Comparison of ENCODE assay signal across 24 mouse cellular contexts in genomic region chr5:150302996-150303395, GRCm38 (mm10).
DNase-seq lines count a peak whose midpoint lies in the region; ATAC-seq and TF ChIP-seq lines count a peak whose summit lies in the region.
"Had no signal": no experiment of that assay in that cellular context is flagged by ENCODE, and none has a peak within 500 bp of the region (broad histone marks: within the 10 kb centered on the region; RNA-seq: fewer than 3 reads in every experiment).

No protein-coding gene starts in this region.

- intact Hi-C loops in gastrocnemius, adult 2 months (cut with DNase I) = no loop called here
- intact Hi-C loops in gastrocnemius, postnatal 36 days (cut with DNase I) = no loop called here

- DNase-seq in cerebellum, adult 2 months = no peak
- DNase-seq in gastrocnemius, adult 2 months = peak; percentile 52
- DNase-seq in gastrocnemius, postnatal 36 days = no peak
- DNase-seq in skeletal muscle tissue, adult 2 months (ENCODE audit: low read depth, low spot score) = peak; percentile 55
- DNase-seq: adrenal gland, adult 8-10 months; adrenal gland, postnatal 25 days; cerebellum, adult 18-20 months; cerebellum, adult 9-11 months; cerebellum, postnatal 25 days; heart, adult 18-20 months; heart, postnatal 4 days; kidney, adult 18-20 months had no signal

- peaks cover 45% of the 10 kb centered on the region for H3K4me1 ChIP-seq in cerebellum, adult 2 months (ENCODE audit: control insufficient read depth, insufficient read depth, low read length)
- H3K4me1 ChIP-seq in heart, embryonic 12.5 days (replicated peaks) = peaks cover 22% of the 10 kb centered on the region
- peaks cover 6% of the 10 kb centered on the region for H3K4me1 ChIP-seq in heart, embryonic 11.5 days (ENCODE audit: control insufficient read depth, insufficient read depth, low read length)
- H3K4me1 ChIP-seq: embryonic facial prominence, embryonic 13.5 days; forebrain, embryonic 10.5 days; forebrain, embryonic 13.5 days had no signal

- H3K4me3 ChIP-seq in cerebellum, adult 2 months (replicated peaks; ENCODE audit: insufficient read depth, low read depth, low read length) = no peak overlapping the region
- peak overlapping the region; percentile 50 for H3K4me3 ChIP-seq in gastrocnemius, adult 2 months
- H3K4me3 ChIP-seq in heart, embryonic 12.5 days = no peak overlapping the region
- no peak overlapping the region for H3K4me3 ChIP-seq in heart, embryonic 11.5 days (ENCODE audit: low read depth, low read length)
- H3K4me3 ChIP-seq: embryonic facial prominence, embryonic 13.5 days; forebrain, embryonic 10.5 days; forebrain, embryonic 13.5 days had no signal

- TF ChIP-seq CTCF in cerebellum, adult 2 months (IDR thresholded peaks at IDR 0.05; ENCODE audit: borderline replicate concordance, insufficient read depth, low read depth, low read length) = no peak
- no peak for TF ChIP-seq CTCF in gastrocnemius, adult 2 months (IDR thresholded peaks at IDR 0.05)

- 0 out of 2 replicates have a peak overlapping the region, but pooled peaks have one; percentile 22 for H3K4me2 ChIP-seq in heart, embryonic 12.5 days
- no peak overlapping the region for H3K4me2 ChIP-seq in heart, embryonic 11.5 days
- H3K4me2 ChIP-seq: embryonic facial prominence, embryonic 13.5 days; forebrain, embryonic 13.5 days; hindbrain, embryonic 14.5 days had no signal

- peak overlapping the region; percentile 69; the same call in 1 of the 2 replicates for H3K27ac ChIP-seq in cerebellum, adult 2 months (ENCODE audit: insufficient read depth, low read length)
- H3K27ac ChIP-seq in gastrocnemius, adult 2 months = peak overlapping the region; percentile 90
- no peak overlapping the region; the same call in 1 of the 2 replicates for H3K27ac ChIP-seq in heart, embryonic 12.5 days (ENCODE audit: poor library complexity, severe bottlenecking)
- H3K27ac ChIP-seq in heart, embryonic 11.5 days (ENCODE audit: low read depth, low read length) = no peak overlapping the region
- H3K27ac ChIP-seq: embryonic facial prominence, embryonic 13.5 days; forebrain, embryonic 10.5 days; forebrain, embryonic 13.5 days; hindbrain, embryonic 14.5 days; hindbrain, postnatal 0 days had no signal

- no peak overlapping the region; the same call in 1 of the 2 replicates for H3K9ac ChIP-seq in heart, embryonic 12.5 days
- no peak overlapping the region for H3K9ac ChIP-seq in heart, embryonic 11.5 days (ENCODE audit: low read depth, low read length)
- H3K9ac ChIP-seq: embryonic facial prominence, embryonic 13.5 days; forebrain, embryonic 13.5 days; hindbrain, embryonic 14.5 days had no signal

- H3K9me3 ChIP-seq in heart, embryonic 12.5 days (replicated peaks) = no peaks in the 10 kb centered on the region
- H3K9me3 ChIP-seq in heart, embryonic 11.5 days (replicated peaks; ENCODE audit: control insufficient read depth, low read length) = no peaks in the 10 kb centered on the region
- H3K9me3 ChIP-seq: embryonic facial prominence, embryonic 13.5 days; forebrain, embryonic 10.5 days; forebrain, embryonic 13.5 days had no signal

- H3K36me3 ChIP-seq in heart, embryonic 12.5 days = peaks cover 19% of the 10 kb centered on the region
- H3K36me3 ChIP-seq in heart, embryonic 11.5 days (ENCODE audit: control insufficient read depth, insufficient read depth, low read length) = peaks cover 3% of the 10 kb centered on the region; the same call in 1 of the 2 replicates
- H3K36me3 ChIP-seq: embryonic facial prominence, embryonic 13.5 days; forebrain, embryonic 10.5 days had no signal

- TF ChIP-seq POLR2A in cerebellum, adult 2 months (IDR thresholded peaks at IDR 0.05; ENCODE audit: borderline replicate concordance, insufficient read depth, low read length) = no peak

- ATAC-seq in cerebellum, adult (ENCODE audit: insufficient number of reproducible peaks, low FRiP score, low TSS enrichment) = no peak
- ATAC-seq in heart, embryonic 12.5 days (ENCODE audit: insufficient number of reproducible peaks, low FRiP score) = no peak
- ATAC-seq in heart, embryonic 11.5 days (replicated peaks; ENCODE audit: insufficient number of reproducible peaks, low FRiP score, low TSS enrichment) = no peak
- ATAC-seq: activated CD4-positive, CD25-positive, alpha-beta regulatory T cell, adult 4 months; forebrain, embryonic 13.5 days; forebrain, embryonic 16.5 days; hindbrain, postnatal 0 days; inflammation-experienced regulatory T-cells, adult 6 months; intestine, embryonic 16.5 days had no signal

- WGBS in cerebellum, adult 2 months = 49% methylated on average over 5 of the region's 5 CpGs
- WGBS in heart, embryonic 12.5 days = 42% methylated on average over 5 of the region's 5 CpGs
- WGBS in heart, embryonic 11.5 days (ENCODE audit: insufficient replicate concordance) = 32% methylated on average over 5 of the region's 5 CpGs

- H3K27me3 ChIP-seq in cerebellum, adult 2 months (ENCODE audit: control insufficient read depth, insufficient read depth, low read length) = no peaks in the 10 kb centered on the region
- H3K27me3 ChIP-seq in heart, embryonic 12.5 days (replicated peaks) = no peaks in the 10 kb centered on the region
- H3K27me3 ChIP-seq in heart, embryonic 11.5 days (ENCODE audit: control insufficient read depth, insufficient read depth, low read length) = no peaks in the 10 kb centered on the region
- H3K27me3 ChIP-seq: embryonic facial prominence, embryonic 13.5 days; forebrain, embryonic 13.5 days had no signal

Comparison
In these comparisons a context has a peak if more than half of its experiments do, and no peak if none do; other contexts are left out.
1. DNase-seq: peak in gastrocnemius, adult 2 months (single experiment) and skeletal muscle tissue, adult 2 months (single experiment); none in cerebellum, adult 2 months (0 of 2) and gastrocnemius, postnatal 36 days (0 of 2).
2. H3K27ac ChIP-seq: peak in cerebellum, adult 2 months (single experiment) and gastrocnemius, adult 2 months (single experiment); none in heart, embryonic 12.5 days (single experiment) and heart, embryonic 11.5 days (single experiment).